Mouse (Mus musculus): Measurements from ENCODE around the gene Gm5269. TPM values are rescaled to one million over a fixed set of nuclear protein-coding genes. Genes with fewer than 3 reads are reported as not detected.

The Gm5269 gene
- polyA plus RNA-seq (2012; rRNA removed; ENCODE audit: low replicate concordance), result not detected in 2 replicates

GRCm38 (mm10) chr1:45890173-45890572 is at the start of gene Gm5269:
Gene Gm5269, minus strand, starts transcription at chr1:45890273.

GRCm38 (mm10) chr1:45926393-45926763 is 36.3 kb upstream of the Gm5269 start, which contains the start of gene Slc40a1:
Gene Slc40a1, minus strand, starts transcription at chr1:45926523.

Other genes with a start within 250 kb of the Gm5269 start
- gene Wdr75, start 95.1 kb downstream of the Gm5269 start, polyA plus RNA-seq (2012; rRNA removed; ENCODE audit: low replicate concordance), result 53.8 and 75.9 TPM in 2 replicates
- 2.3 and 6.2 TPM in 2 replicates for gene Slc40a1, start 36.2 kb upstream of the Gm5269 start, polyA plus RNA-seq (2012; rRNA removed; ENCODE audit: low replicate concordance)
- 0.12 and 0.70 TPM in 2 replicates for gene Dnah7b, start 176.0 kb upstream of the Gm5269 start, polyA plus RNA-seq (2012; rRNA removed; ENCODE audit: low replicate concordance)

Measured in mammary gland, adult 2 months (tissue).